Mouse (Mus musculus) ES-Bruce4 (cell line): ENCODE measurements around the gene Rnf144b.

Source experiments
- CTCF ChIP-seq: IDR thresholded peaks from one replicate; pipeline ENCODE4 v1.8.1; 2011; ENCODE audit warnings: low read depth, low read length
- EP300 ChIP-seq: IDR thresholded peaks from 2 replicates; pipeline ENCODE4 v1.6.1; 2011; ENCODE audit warnings: low read depth, low read length; ENCODE audit not compliant: insufficient read depth

DNA sequence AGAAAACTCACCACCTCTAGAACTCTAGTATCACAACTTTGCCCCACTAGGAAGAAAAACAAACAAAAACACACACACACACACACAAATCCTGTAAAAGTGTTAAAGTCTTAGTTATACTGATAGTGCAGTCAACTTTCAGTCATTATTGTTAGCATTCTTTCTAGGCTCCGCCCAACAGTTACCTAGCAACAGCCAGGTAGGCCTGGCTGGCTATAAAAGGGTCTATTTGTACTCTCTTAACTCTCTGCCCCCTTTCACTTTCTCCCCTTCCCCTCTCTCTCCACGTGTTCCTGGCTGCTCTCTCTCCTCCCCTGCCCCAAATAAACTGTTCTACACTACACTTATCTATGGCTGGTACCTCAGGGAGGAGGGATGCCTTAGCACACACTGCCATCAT lies 18.3 kb upstream of the Rnf144b start:
- TF ChIP-seq EP300 (no peak), CTCF (no peak)
